Mouse (Mus musculus): ENCODE data around the gene Zfp473.
A peak's percentile ranks its signal among the peaks of the same experiment; 100 is the strongest.
"Not testable (repeated sequence)": the region's sequence is repeated elsewhere in the genome, so short reads cannot be mapped to it uniquely, and the experiment has no call there.

The Zfp473 gene

DNA sequence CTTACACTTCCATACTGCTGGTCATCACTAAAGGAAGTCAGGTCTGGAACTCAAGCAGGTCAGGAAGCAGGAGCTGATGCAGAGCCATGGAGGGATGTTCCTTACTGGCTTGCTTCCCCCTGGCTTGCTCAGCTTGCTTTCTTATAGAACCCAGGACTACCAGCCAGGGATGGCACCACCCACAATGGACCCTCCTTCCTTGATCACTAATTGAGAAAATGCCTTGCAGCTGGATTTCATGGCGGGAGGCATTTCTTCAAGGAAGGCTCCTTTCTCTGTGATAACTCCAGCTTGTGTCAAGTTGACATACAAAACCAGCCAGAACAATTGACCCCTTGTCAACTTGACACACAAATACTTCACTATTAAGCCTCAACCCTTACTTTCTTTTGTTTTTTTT, at the start of gene Zfp473:
TSS of gene Zfp473 (minus strand) at position 101 of the 400 bp plus-strand sequence.
- DNase-seq = not testable (repeated sequence)

GRCm38 (mm10) chr7:44792781-44793180, 41.9 kb upstream of the Zfp473 start:
- DNase-seq = no peak

GRCm38 (mm10) chr7:44790066-44790465, 39.2 kb upstream of the Zfp473 start:
- no peak for DNase-seq

DNA sequence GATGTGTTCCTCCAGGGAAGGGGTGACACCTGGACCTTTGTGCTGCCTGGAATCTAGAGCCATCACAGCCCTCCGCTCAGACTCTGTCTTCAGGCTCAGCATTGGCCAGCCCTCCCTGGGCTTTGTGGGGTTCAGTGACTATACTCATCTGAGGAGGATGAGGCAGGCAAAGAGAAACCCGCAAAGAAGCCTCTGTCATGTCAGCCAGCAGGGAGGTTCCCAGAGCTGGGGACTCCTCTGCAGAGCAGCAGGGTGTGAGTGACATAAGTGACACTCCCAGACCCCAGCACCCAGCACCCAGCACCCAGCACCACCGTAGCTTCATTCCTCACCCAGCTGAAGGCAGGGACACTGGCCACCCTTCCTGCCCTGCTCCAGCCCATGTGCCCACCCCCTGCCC, 38.7 kb upstream of the Zfp473 start:
- DNase-seq = no peak

GRCm38 (mm10) chr7:44780101-44780500, 29.3 kb upstream of the Zfp473 start:
- no peak for DNase-seq

DNA sequence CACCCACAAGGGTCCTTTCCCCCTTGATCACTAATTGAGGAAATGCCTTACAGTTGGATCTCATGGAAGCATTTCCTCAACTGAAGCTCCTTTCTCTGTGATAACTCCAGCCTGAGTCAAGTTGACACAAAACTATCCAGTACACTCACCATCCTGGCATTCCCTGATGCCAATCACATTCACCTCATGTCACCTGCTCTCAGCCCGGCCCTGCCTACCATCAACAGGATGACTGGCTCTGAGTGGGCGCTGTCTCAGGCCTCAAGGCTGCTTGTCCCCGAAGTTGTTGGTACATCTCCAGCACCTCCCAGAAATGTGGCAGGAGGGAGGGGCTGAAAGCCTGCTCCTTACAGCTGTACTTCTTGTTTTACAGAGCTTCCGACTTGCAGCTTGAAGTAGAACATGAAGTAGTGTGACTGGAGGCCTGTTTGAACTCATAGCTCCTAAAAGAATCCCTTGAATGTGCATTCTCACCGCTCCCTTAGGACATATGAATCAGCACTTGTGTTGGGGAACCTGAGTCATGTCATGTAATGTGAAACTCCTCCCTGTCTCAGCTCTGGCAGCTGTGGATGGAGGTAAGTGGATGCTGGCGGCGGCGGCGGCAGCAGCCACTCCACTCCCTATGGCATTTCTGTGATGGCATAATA, 26.1 kb upstream of the Zfp473 start:
- DNase-seq = no peak

DNA sequence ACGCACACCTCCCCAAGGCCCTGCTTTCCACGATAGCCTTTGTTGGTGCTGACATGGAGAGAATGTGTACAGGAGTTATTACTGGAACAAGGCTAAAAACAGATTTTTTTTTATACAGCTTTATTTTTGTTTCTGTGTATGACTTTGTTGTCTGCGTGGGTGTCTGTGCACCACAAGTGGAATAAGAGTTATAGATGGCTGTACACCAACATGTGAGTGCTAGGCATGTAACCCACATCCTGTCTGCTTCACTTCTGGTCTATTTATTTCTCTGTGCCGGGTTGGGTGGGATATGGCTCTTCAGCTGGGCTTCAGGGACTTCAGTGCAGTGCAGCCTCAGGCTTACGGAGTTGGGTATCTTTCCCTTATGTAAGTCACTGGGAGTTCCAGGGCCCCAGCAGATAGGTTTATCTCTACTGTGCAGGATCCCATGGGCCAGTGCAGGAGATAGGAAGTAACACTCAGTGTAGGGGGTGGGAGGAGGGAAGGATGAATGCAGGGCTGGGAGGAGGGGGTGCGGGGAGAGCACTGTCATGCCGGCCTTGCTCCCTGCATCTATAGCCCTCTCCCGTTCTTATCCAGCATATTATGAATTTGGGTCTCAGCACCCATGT, 21.8 kb upstream of the Zfp473 start:
- no peak for DNase-seq

- DNase-seq = peak; percentile 89
Observed at GRCm38 (mm10) chr7:44770046-44770578, 19.3 kb upstream of the Zfp473 start.

DNA sequence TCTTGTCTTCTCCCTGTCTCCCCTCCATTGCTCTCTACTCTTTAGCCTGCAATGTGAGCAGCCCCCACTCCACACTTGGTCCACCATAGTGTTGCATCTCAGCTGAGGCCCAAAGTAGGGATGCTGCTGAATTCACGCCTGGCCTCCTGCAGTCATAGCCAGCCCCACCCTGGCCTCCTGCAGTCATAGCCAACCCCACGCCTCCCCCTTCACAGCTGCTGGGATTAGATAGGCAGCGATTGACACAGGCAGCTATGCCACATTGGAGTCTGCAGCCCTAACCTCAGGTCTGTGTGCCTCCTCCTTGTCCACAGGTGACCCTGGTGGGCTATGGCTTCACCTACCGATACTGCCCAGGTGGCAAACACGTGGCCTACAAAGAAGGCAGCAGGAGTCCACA, 17.3 kb upstream of the Zfp473 start:
- no peak for DNase-seq

GRCm38 (mm10) chr7:44760366-44760765, 9.5 kb upstream of the Zfp473 start:
- DNase-seq = no peak

GRCm38 (mm10) chr7:44757164-44757563, 6.3 kb upstream of the Zfp473 start:
- DNase-seq = no peak

GRCm38 (mm10) chr7:44748101-44749044, 2.5 kb downstream of the Zfp473 start, which contains the start of gene Vrk3:
Vrk3 (plus strand) TSS chr7:44748413.
- DNase-seq = peak; percentile 97

DNA sequence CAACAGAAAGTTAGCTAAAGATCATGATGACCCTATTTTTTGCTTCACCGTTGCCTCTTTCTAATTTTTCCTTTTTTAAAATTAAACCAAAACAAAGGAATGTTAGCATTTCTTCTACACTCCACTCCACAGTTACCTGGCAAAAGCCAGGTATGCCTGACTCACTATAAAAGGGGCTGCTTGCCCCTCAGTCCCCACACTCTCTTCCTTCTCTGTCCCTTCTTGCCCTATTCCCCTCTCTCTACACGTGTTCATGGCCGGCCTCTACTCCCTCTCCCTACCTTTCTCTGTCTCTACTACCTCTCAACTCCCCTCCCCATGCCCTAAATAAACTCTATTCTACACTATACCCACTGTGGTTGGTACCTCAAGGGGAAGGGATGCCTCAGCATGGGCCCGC, 3.7 kb downstream of the Zfp473 start:
- no peak for DNase-seq

- DNase-seq = peak; percentile 92
Observed at GRCm38 (mm10) chr7:44745076-44745475, 5.8 kb downstream of the Zfp473 start.

- peak; percentile 18 for DNase-seq
Observed at GRCm38 (mm10) chr7:44744270-44744669, 6.6 kb downstream of the Zfp473 start.

GRCm38 (mm10) chr7:44741361-44741760, 9.5 kb downstream of the Zfp473 start:
- no peak for DNase-seq

- DNase-seq = no peak
Observed at GRCm38 (mm10) chr7:44733723-44734122, 17.1 kb downstream of the Zfp473 start.

- no peak for DNase-seq
Observed at GRCm38 (mm10) chr7:44728082-44728975, 22.5 kb downstream of the Zfp473 start.

DNA sequence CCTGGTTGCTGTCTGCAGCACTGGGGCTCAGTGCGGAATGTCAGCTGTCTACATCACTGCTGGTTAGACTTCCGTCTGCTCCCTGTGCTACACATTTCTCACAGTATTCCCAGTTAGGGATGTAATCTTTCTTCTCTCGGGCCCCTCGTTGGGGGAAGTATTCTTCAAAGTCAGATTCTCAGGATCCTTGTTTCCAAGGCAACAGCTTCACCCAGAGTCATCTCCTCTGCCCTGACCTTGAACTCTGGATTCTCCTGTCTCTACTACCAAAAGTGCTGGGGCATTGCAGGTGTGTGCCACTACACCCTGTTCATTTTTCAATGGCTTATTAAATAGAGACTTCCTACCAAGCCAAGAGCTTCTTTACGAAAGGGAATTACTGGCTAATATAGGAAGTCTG, 23.7 kb downstream of the Zfp473 start:
- DNase-seq = no peak

GRCm38 (mm10) chr7:44726343-44726742, 24.5 kb downstream of the Zfp473 start:
- no peak for DNase-seq

GRCm38 (mm10) chr7:44724316-44724715, 26.5 kb downstream of the Zfp473 start:
- peak; percentile 50 for DNase-seq

DNA sequence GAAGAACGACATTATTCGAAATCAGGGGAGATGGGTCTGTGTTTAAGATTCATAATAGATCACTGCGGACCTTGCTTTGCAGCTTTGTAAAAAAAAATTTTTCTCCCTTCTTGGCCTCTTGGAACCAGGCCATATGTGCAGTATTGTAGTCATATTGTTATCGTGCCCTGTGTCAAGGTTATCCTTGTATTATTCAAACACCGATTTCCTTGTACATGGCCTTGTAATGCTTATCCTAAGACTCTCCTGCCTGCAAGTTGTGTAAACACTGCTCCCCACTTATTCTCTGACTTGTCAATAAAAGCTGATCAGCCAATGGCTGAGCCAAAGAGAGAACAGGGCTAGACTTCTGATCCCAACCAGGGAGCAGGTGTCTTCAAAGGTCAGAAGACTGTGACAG, 28.8 kb downstream of the Zfp473 start:
- DNase-seq = no peak
